Mouse (Mus musculus): Measurements from ENCODE around the gene Cela3b. TPM values are rescaled to one million over a fixed set of nuclear protein-coding genes. Genes with fewer than 3 reads are reported as not detected.

The Cela3b gene
- total and polyA plus RNA-seq, 3 experiments: not detected

- no peak overlapping the region for H3K4me3 ChIP-seq (replicated peaks in 1 of 3; ENCODE audit: low read depth in 2 of 3, low read length in 2 of 3, poor library complexity in 1 of 3)
- TF ChIP-seq CTCF (conservative IDR thresholded peaks at IDR 0.05 in 1 of 2, IDR thresholded peaks at IDR 0.05 in 1 of 2; ENCODE audit: low read depth in 2 of 2, low read length in 2 of 2) (no peak), CHD2 (IDR thresholded peaks at IDR 0.05; ENCODE audit: low read length) (no peak), MAX (IDR thresholded peaks at IDR 0.05; ENCODE audit: low read length) (no peak), IRF4 (IDR thresholded peaks at IDR 0.05; ENCODE audit: low read depth, low read length) (no peak), NELFE (IDR thresholded peaks at IDR 0.05; ENCODE audit: low read depth, low read length) (no peak), POLR2AphosphoS2 (IDR thresholded peaks at IDR 0.05; ENCODE audit: low read depth, low read length) (no peak), ETS1 (conservative IDR thresholded peaks at IDR 0.05; ENCODE audit: low read depth, low read length) (no peak), MYC (IDR thresholded peaks at IDR 0.05; ENCODE audit: low read depth, low read length) (no peak), MEF2A (IDR thresholded peaks at IDR 0.05; ENCODE audit: borderline replicate concordance, low read depth, low read length) (no peak), ZKSCAN1 (IDR thresholded peaks at IDR 0.05; ENCODE audit: borderline replicate concordance, low read depth, low read length) (no peak), SIN3A (IDR thresholded peaks at IDR 0.05; ENCODE audit: low read length) (no peak), HCFC1 (IDR thresholded peaks at IDR 0.05; ENCODE audit: low read depth, low read length) (no peak), UBTF (IDR thresholded peaks at IDR 0.05; ENCODE audit: low read depth, low read length) (no peak), TBP (conservative IDR thresholded peaks at IDR 0.05; ENCODE audit: low read depth, low read length) (no peak)
- no peak overlapping the region for H3K4me2 ChIP-seq (ENCODE audit: insufficient read depth, low read depth, poor library complexity, severe bottlenecking)
- peaks cover 0 to 13% of the 10 kb centered on the region in 2 experiments for H3K36me3 ChIP-seq (replicated peaks in 1 of 2; ENCODE audit: control insufficient read depth in 1 of 2, insufficient read depth in 1 of 2, low read length in 1 of 2)
- no peaks in the 10 kb centered on the region for H3K9me3 ChIP-seq (replicated peaks; ENCODE audit: low read length)
- H3K27me3 ChIP-seq (replicated peaks): no peaks in the 10 kb centered on the region
- peaks cover 6% of the 10 kb centered on the region; the same call in 1 of the 2 replicates for H3K79me2 ChIP-seq (replicated peaks; ENCODE audit: control insufficient read depth, extremely low read depth, insufficient read depth, poor library complexity, severe bottlenecking)
- dilution Hi-C loops (cut with MboI; ENCODE audit: extremely low pct_ligation_motif_present, extremely low pct_unique_long_range_greater_than_20kb, low sequenced_read_pairs) (no loop called here), in situ Hi-C loops (cut with MboI; ENCODE audit: low pct_ligation_motif_present, low pct_unique_long_range_greater_than_20kb, low sequenced_read_pairs) (no loop called here)
- H3K27ac ChIP-seq (ENCODE audit: insufficient read depth, low read depth): no peak overlapping the region
- peaks cover 1 to 7% of the 10 kb centered on the region in 2 experiments; a peak in 2 of 4 replicates for H3K4me1 ChIP-seq (ENCODE audit: control insufficient read depth in 1 of 2, insufficient read depth in 2 of 2)
- H3K9ac ChIP-seq (ENCODE audit: insufficient read depth, low read depth): no peak overlapping the region
- DNase-seq (ENCODE audit: extremely low read depth): no peak
Measured at GRCm38 (mm10) chr4:137379713-137380255, 50.6 kb downstream of the Cela3b start.

- Histone ChIP-seq H3K4me3 (replicated peaks in 1 of 3; ENCODE audit: low read depth in 2 of 3, low read length in 2 of 3, poor library complexity in 1 of 3) (no peak overlapping the region), H3K4me1 (ENCODE audit: control insufficient read depth in 1 of 2, insufficient read depth in 2 of 2) (peaks cover 7% of the 10 kb centered on the region in 2 experiments; a peak in 3 of 4 replicates), H3K79me2 (replicated peaks; ENCODE audit: control insufficient read depth, extremely low read depth, insufficient read depth, poor library complexity, severe bottlenecking) (peaks cover 6% of the 10 kb centered on the region; the same call in 1 of the 2 replicates), H3K27ac (ENCODE audit: insufficient read depth, low read depth) (no peak overlapping the region), H3K9me3 (replicated peaks; ENCODE audit: low read length) (no peaks in the 10 kb centered on the region), H3K27me3 (replicated peaks) (no peaks in the 10 kb centered on the region), H3K4me2 (ENCODE audit: insufficient read depth, low read depth, poor library complexity, severe bottlenecking) (no peak overlapping the region), H3K36me3 (replicated peaks in 1 of 2; ENCODE audit: control insufficient read depth in 1 of 2, insufficient read depth in 1 of 2, low read length in 1 of 2) (peaks cover 0 to 13% of the 10 kb centered on the region in 2 experiments), H3K9ac (ENCODE audit: insufficient read depth, low read depth) (no peak overlapping the region)
- DNase-seq (ENCODE audit: extremely low read depth): no peak
- TF ChIP-seq CTCF (conservative IDR thresholded peaks at IDR 0.05 in 1 of 2, IDR thresholded peaks at IDR 0.05 in 1 of 2; ENCODE audit: low read depth in 2 of 2, low read length in 2 of 2) (no peak), TBP (conservative IDR thresholded peaks at IDR 0.05; ENCODE audit: low read depth, low read length) (no peak)
- dilution Hi-C loops (cut with MboI; ENCODE audit: extremely low pct_ligation_motif_present, extremely low pct_unique_long_range_greater_than_20kb, low sequenced_read_pairs): no loop called here
- in situ Hi-C loops (cut with MboI; ENCODE audit: low pct_ligation_motif_present, low pct_unique_long_range_greater_than_20kb, low sequenced_read_pairs): no loop called here
Measured at GRCm38 (mm10) chr4:137379085-137379484, 51.3 kb downstream of the Cela3b start.
